Comparison of ENCODE assay signal across 8 mouse cellular contexts in the genomic region with DNA sequence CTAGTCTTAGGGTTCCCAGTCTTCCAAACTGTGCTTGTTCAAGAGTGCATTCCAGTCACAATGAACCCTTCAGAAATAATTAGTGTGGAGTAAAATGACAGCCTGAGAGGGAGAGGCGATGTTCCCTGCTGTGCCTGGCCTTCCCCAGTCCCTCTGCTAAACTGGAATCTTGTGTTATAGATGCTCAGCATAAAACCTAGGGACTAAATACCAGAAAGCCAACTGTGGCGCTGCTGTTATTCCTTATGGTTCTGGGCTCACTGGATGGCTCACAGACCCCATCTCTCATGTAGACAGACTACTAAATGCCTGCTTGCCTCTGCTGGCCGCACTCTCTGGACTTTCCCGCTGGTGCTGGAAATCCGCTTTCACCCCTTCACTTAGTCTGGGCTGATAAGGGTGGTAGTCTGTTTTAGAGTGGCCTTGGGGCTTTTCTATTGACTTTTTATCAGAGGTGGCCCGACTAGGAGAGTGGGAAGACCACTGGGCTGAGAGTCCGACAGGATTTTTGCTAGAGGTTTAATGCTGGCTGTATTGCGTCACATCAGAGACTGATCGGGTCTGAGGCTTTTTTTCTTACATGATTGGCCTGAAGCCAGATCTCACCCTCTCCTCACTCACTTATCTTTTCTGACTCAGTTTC. TPM values are rescaled to one million over a fixed set of nuclear protein-coding genes. Genes with fewer than 3 reads are reported as not detected.
DNase-seq lines count a peak whose midpoint lies in the region; ATAC-seq and TF ChIP-seq lines count a peak whose summit lies in the region.

No protein-coding gene starts in this region.

- peak overlapping the region; percentile 95; the same call in 1 of the 2 replicates for H3K4me2 ChIP-seq in forebrain, embryonic 13.5 days
- H3K4me2 ChIP-seq in limb, embryonic 15.5 days, result peak overlapping the region; percentile 97
- peak overlapping the region; percentile 95 for H3K4me2 ChIP-seq in stomach, postnatal 0 days (replicated peaks; ENCODE audit: low read depth)

- no peak for ATAC-seq in erythroblast, adult 5-6 weeks (replicated peaks; ENCODE audit: low FRiP score, poor library complexity, severe bottlenecking)
- ATAC-seq in forebrain, embryonic 13.5 days, result no peak
- no peak for ATAC-seq in limb, embryonic 15.5 days (ENCODE audit: insufficient number of reproducible peaks, low FRiP score, low TSS enrichment, low read depth)
- ATAC-seq in stomach, postnatal 0 days (ENCODE audit: low FRiP score, low TSS enrichment), result no peak
- ATAC-seq in inflammation-experienced regulatory T-cells, adult 6 months, result no peak

- peaks cover 82% of the 10 kb centered on the region for H3K27me3 ChIP-seq in erythroblast, embryonic 14.5 days (ENCODE audit: control insufficient read depth)
- peaks cover 38% of the 10 kb centered on the region for H3K27me3 ChIP-seq in E14TG2a.4 (ENCODE audit: insufficient read depth, low read length)
- H3K27me3 ChIP-seq in forebrain, embryonic 13.5 days, result peaks cover 63% of the 10 kb centered on the region
- H3K27me3 ChIP-seq in limb, embryonic 15.5 days, result peaks cover 12% of the 10 kb centered on the region
- H3K27me3 ChIP-seq in stomach, postnatal 0 days (ENCODE audit: control insufficient read depth, insufficient read depth, low read length), result no peaks in the 10 kb centered on the region

- H3K4me1 ChIP-seq in erythroblast, embryonic 14.5 days (ENCODE audit: control insufficient read depth), result peaks cover 5% of the 10 kb centered on the region
- peaks cover 77% of the 10 kb centered on the region for H3K4me1 ChIP-seq in E14TG2a.4 (replicated peaks; ENCODE audit: low read depth, low read length)
- H3K4me1 ChIP-seq in forebrain, embryonic 13.5 days, result peaks cover 26% of the 10 kb centered on the region
- peaks cover 44% of the 10 kb centered on the region for H3K4me1 ChIP-seq in limb, embryonic 15.5 days
- H3K4me1 ChIP-seq in stomach, postnatal 0 days (replicated peaks; ENCODE audit: control insufficient read depth, insufficient read depth), result peaks cover 8% of the 10 kb centered on the region

- H3K9me3 ChIP-seq in erythroblast, embryonic 14.5 days (ENCODE audit: control insufficient read depth, low read length), result peaks cover 8% of the 10 kb centered on the region; the same call in 1 of the 2 replicates
- H3K9me3 ChIP-seq in E14TG2a.4 (ENCODE audit: low read length), result no peaks in the 10 kb centered on the region
- H3K9me3 ChIP-seq in forebrain, embryonic 13.5 days (replicated peaks), result no peaks in the 10 kb centered on the region
- peaks cover 3% of the 10 kb centered on the region; the same call in 1 of the 2 replicates for H3K9me3 ChIP-seq in limb, embryonic 15.5 days
- H3K9me3 ChIP-seq in stomach, postnatal 0 days (ENCODE audit: control insufficient read depth, low read length), result no peaks in the 10 kb centered on the region

- 26% methylated on average over 9 of the region's 9 CpGs for WGBS in forebrain, embryonic 13.5 days
- 11% methylated on average over 9 of the region's 9 CpGs for WGBS in limb, embryonic 15.5 days
- WGBS in stomach, postnatal 0 days, result 13% methylated on average over 9 of the region's 9 CpGs

- no peak for DNase-seq in stomach, postnatal 0 days (ENCODE audit: low spot score)
- DNase-seq in adrenal gland, postnatal 4 days (ENCODE audit: low spot score in 2 of 2), result no peak

- no peak overlapping the region for H3K27ac ChIP-seq in forebrain, embryonic 13.5 days
- peak overlapping the region; percentile 82 for H3K27ac ChIP-seq in limb, embryonic 15.5 days
- peak overlapping the region; percentile 94 for H3K27ac ChIP-seq in stomach, postnatal 0 days (replicated peaks)

- H3K9ac ChIP-seq in forebrain, embryonic 13.5 days, result no peak overlapping the region
- peak overlapping the region; percentile 65; the same call in 1 of the 2 replicates for H3K9ac ChIP-seq in limb, embryonic 15.5 days
- peak overlapping the region; percentile 84 for H3K9ac ChIP-seq in stomach, postnatal 0 days (ENCODE audit: low read length)

- H3K4me3 ChIP-seq in erythroblast, embryonic 14.5 days (replicated peaks), result peak overlapping the region; percentile 57
- peak overlapping the region; percentile 88 for H3K4me3 ChIP-seq in E14TG2a.4 (replicated peaks; ENCODE audit: low read length)
- H3K4me3 ChIP-seq in forebrain, embryonic 13.5 days, result no peak overlapping the region
- peak overlapping the region; percentile 64 for H3K4me3 ChIP-seq in limb, embryonic 15.5 days
- H3K4me3 ChIP-seq in stomach, postnatal 0 days (ENCODE audit: low read depth, low read length), result peak overlapping the region; percentile 90

- no peaks in the 10 kb centered on the region for H3K36me3 ChIP-seq in erythroblast, embryonic 14.5 days (ENCODE audit: control insufficient read depth)
- H3K36me3 ChIP-seq in E14TG2a.4 (ENCODE audit: insufficient read depth, low read length), result no peaks in the 10 kb centered on the region
- no peaks in the 10 kb centered on the region for H3K36me3 ChIP-seq in forebrain, embryonic 13.5 days (ENCODE audit: poor library complexity, severe bottlenecking)
- H3K36me3 ChIP-seq in limb, embryonic 15.5 days, result no peaks in the 10 kb centered on the region
- no peaks in the 10 kb centered on the region for H3K36me3 ChIP-seq in stomach, postnatal 0 days (ENCODE audit: control insufficient read depth, insufficient read depth, low read length)

- no peak for TF ChIP-seq EP300 in stomach, postnatal 0 days (optimal IDR thresholded peaks at IDR 0.05)

- TF ChIP-seq CTCF in E14TG2a.4 (conservative IDR thresholded peaks at IDR 0.05; ENCODE audit: low read length), result no peak
- TF ChIP-seq CTCF in stomach, postnatal 0 days (IDR thresholded peaks at IDR 0.05; ENCODE audit: low read depth), result no peak

RNA-seq across cellular contexts. Expression of a gene that starts 4.1 kb away (rescaled TPM):
- polyA plus RNA-seq in erythroblast, embryonic 14.5 days (2012), result 0.02 and 0.05 TPM in 2 replicates
- 6.1 TPM in 2 replicates for total RNA-seq in erythroblast, adult 5-6 weeks (2015; ENCODE audit: low replicate concordance)
- 5.0 and 7.3 TPM in 2 replicates for total RNA-seq in erythroblast, adult 5-6 weeks (2017; ENCODE audit: low replicate concordance)
- polyA plus RNA-seq in forebrain, embryonic 13.5 days (2015; fragmentation: Nextera tagmentation; extraction: Ambion mirVana), result 0.63 and 0.97 TPM in 2 replicates
- polyA plus RNA-seq in limb, embryonic 15.5 days (2015; fragmentation: Nextera tagmentation; extraction: Ambion mirVana), result 6.0 and 8.0 TPM in 2 replicates
- 5.7 and 6.4 TPM in 2 replicates for polyA plus RNA-seq in stomach, postnatal 0 days (2015; fragmentation: Nextera tagmentation; extraction: Ambion mirVana)
- polyA plus RNA-seq in inflammation-experienced regulatory T-cells, adult 6 months (2017; shearing (Covaris generic)), result 1 to 10 TPM; 1.9 to 3.5 (median 2.9) TPM
- 10 to 100 TPM; 21.0 to 29.2 TPM for total RNA-seq in adrenal gland, postnatal 4 days (2021)
